Comparison of ENCODE assay signal across 9 mouse cellular contexts in genomic region chr10:8304211-8304610, GRCm38 (mm10).
"Had no signal": no experiment of that assay in that cellular context is flagged by ENCODE, and none has a peak within 500 bp of the region (broad histone marks: within the 10 kb centered on the region; RNA-seq: fewer than 3 reads in every experiment).

No protein-coding gene starts in this region.

- DNase-seq: lung, adult 18-20 months; lung, embryonic 14.5 days; lung, postnatal 10 days; lung, postnatal 4 days; midbrain, embryonic 14.5 days; right cerebral cortex, postnatal 14 days; thymus, adult 2 months; thymus, postnatal 25 days; thymus, postnatal 4 days had no signal
